Mouse (Mus musculus) cortical plate, adult 2 months (tissue): ENCODE measurements at regions not wholly inside any gene's neighbourhood (a gene's known extent, or its start where the extent isn't known, plus 50 kb on each side); places are given as distances from the start of the nearest gene placed in this dataset.

ENCODE experiments used
- CTCF ChIP-seq: fragments of 200-500 bp; IDR thresholded peaks from 2 replicates; pipeline ENCODE4 v1.5.1; 2011; ENCODE audit warnings: mild to moderate bottlenecking, control low read depth, low read length; ENCODE audit not compliant: insufficient read depth; ENCODE audit errors: extremely low read depth
- POLR2A ChIP-seq: fragments of 200-500 bp; IDR thresholded peaks from 2 replicates; pipeline ENCODE4 v1.6.1; 2011; ENCODE audit warnings: mild to moderate bottlenecking, low read length, control low read depth; ENCODE audit not compliant: insufficient read depth; ENCODE audit errors: extremely low read depth

GRCm38 (mm10) chr12:71519520-71519919, 209.8 kb downstream of the Dact1 start:
- TF ChIP-seq CTCF (no peak), POLR2A (no peak)
